Comparison of ENCODE assay signal across 8 mouse cellular contexts in the genomic region with DNA sequence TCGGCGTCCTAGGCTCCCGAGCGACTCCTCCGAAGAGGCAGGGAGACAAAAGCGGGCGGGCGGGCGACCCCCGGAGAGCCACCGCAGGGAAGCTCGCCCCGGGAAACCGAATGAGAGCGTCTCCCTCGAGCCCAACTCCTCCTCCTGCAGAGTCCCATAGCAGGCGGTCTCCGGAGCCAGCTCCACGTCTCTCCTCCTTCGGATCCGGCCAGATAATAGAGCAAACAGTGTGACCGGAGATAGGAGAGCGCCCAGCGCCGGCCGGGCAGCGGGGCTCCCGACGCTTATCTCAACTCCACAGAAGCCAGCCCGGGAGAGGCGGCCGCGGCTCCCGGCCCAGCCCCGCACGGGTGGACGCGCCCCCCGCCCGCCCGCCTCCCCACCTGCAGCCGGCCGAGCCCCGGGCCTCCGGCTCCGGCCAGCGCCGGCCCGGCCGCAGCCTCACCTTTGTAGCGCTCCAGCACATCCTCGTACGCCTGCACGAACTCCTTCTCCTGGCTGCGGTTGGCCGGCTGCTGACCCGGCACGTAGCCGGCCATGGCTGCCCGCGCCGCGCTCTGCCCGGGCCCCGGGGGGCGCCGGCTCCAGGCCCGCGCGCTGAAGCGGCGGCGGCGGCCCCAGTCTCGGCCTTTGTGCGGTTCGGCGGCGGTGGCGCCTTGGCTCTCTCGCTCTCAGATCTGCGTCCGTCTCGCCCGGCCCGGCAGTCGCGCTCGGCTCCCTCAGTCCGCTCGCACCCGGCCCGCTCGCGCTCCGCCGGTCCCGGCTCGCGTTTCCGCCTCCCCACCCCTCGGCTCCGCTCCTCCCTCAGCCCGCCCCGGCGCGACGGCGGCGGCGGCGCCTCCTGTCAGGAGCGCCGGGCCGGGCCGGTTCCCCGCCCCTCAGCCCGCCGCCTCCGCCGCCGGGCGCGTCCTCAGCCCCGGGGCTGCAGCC. TPM values are rescaled to one million over a fixed set of nuclear protein-coding genes. Genes with fewer than 3 reads are reported as not detected.
DNase-seq lines count a peak whose midpoint lies in the region; ATAC-seq and TF ChIP-seq lines count a peak whose summit lies in the region.

No protein-coding gene starts in this region.

- peak overlapping the region; percentile 90 for H3K4me2 ChIP-seq in heart, embryonic 13.5 days
- peak overlapping the region; percentile 68 for H3K4me2 ChIP-seq in kidney, embryonic 15.5 days
- peak overlapping the region; percentile 85 for H3K4me2 ChIP-seq in neural tube, embryonic 15.5 days

- peak overlapping the region; percentile 89 for H3K4me3 ChIP-seq in E14TG2a.4 (replicated peaks; ENCODE audit: low read length)
- H3K4me3 ChIP-seq in embryonic fibroblast, embryonic 13.5 days (ENCODE audit: insufficient read depth, low read length) = peak overlapping the region; percentile 75
- peak overlapping the region; percentile 98 for H3K4me3 ChIP-seq in heart, embryonic 13.5 days
- peak overlapping the region; percentile 97 for H3K4me3 ChIP-seq in kidney, embryonic 15.5 days (replicated peaks)
- peak overlapping the region; percentile 79 for H3K4me3 ChIP-seq in lung, adult 2 months (replicated peaks; ENCODE audit: extremely low read depth, low read depth, low read length)
- peak overlapping the region; percentile 75 for H3K4me3 ChIP-seq in neural tube, embryonic 15.5 days (replicated peaks)
- H3K4me3 ChIP-seq in thymus, adult 2 months (ENCODE audit: control insufficient read depth, insufficient read depth, low read length) = peak overlapping the region; percentile 48

- H3K4me1 ChIP-seq in E14TG2a.4 (replicated peaks; ENCODE audit: low read depth, low read length) = peaks cover 69% of the 10 kb centered on the region
- H3K4me1 ChIP-seq in embryonic fibroblast, embryonic 13.5 days (ENCODE audit: control insufficient read depth, insufficient read depth, low read length) = peaks cover 13% of the 10 kb centered on the region
- peaks cover 50% of the 10 kb centered on the region for H3K4me1 ChIP-seq in heart, embryonic 13.5 days
- peaks cover 46% of the 10 kb centered on the region for H3K4me1 ChIP-seq in kidney, embryonic 15.5 days
- H3K4me1 ChIP-seq in lung, adult 2 months (ENCODE audit: control insufficient read depth, insufficient read depth, low read length) = peaks cover 11% of the 10 kb centered on the region
- H3K4me1 ChIP-seq in neural tube, embryonic 15.5 days = peaks cover 61% of the 10 kb centered on the region
- peaks cover 21% of the 10 kb centered on the region for H3K4me1 ChIP-seq in thymus, adult 2 months (replicated peaks; ENCODE audit: control insufficient read depth, insufficient read depth, low read length)

- TF ChIP-seq POLR2A in embryonic fibroblast, embryonic 13.5 days (IDR thresholded peaks at IDR 0.05; ENCODE audit: low read depth, low read length) = peak; percentile 73
- peak; percentile 57; the same call in 1 of the 2 replicates for TF ChIP-seq POLR2A in lung, adult 2 months (IDR thresholded peaks at IDR 0.05; ENCODE audit: borderline replicate concordance, extremely low read depth, low read depth, low read length)
- TF ChIP-seq POLR2A in thymus, adult 2 months (IDR thresholded peaks at IDR 0.05; ENCODE audit: control insufficient read depth, extremely low read depth, insufficient read depth, low read length, poor library complexity) = no peak

- WGBS in heart, embryonic 13.5 days = under 1% methylated on average over 121 of the region's 125 CpGs
- WGBS in kidney, embryonic 15.5 days = under 1% methylated on average over 107 of the region's 125 CpGs
- 2% methylated on average over 110 of the region's 125 CpGs for WGBS in lung, adult 2 months
- under 1% methylated on average over 92 of the region's 125 CpGs for WGBS in neural tube, embryonic 15.5 days
- WGBS in thymus, adult 2 months = 1% methylated on average over 123 of the region's 125 CpGs

- no peak for TF ChIP-seq CTCF in E14TG2a.4 (conservative IDR thresholded peaks at IDR 0.05; ENCODE audit: low read length)
- no peak for TF ChIP-seq CTCF in embryonic fibroblast, embryonic 13.5 days (IDR thresholded peaks at IDR 0.05; ENCODE audit: borderline replicate concordance, insufficient read depth, low read length)
- no peak for TF ChIP-seq CTCF in lung, adult 2 months (IDR thresholded peaks at IDR 0.05; ENCODE audit: insufficient read depth, low read length)
- 0 out of 2 replicates have a peak, but pooled peaks have one; percentile 20 for TF ChIP-seq CTCF in thymus, adult 2 months (IDR thresholded peaks at IDR 0.05; ENCODE audit: borderline replicate concordance, control insufficient read depth, extremely low read depth, insufficient read depth, low read length, poor library complexity)

- H3K9ac ChIP-seq in heart, embryonic 13.5 days = peak overlapping the region; percentile 99
- peak overlapping the region; percentile 97 for H3K9ac ChIP-seq in kidney, embryonic 15.5 days
- H3K9ac ChIP-seq in neural tube, embryonic 15.5 days (replicated peaks) = peak overlapping the region; percentile 83

- peaks cover 31% of the 10 kb centered on the region for H3K36me3 ChIP-seq in E14TG2a.4 (ENCODE audit: insufficient read depth, low read length)
- no peaks in the 10 kb centered on the region for H3K36me3 ChIP-seq in heart, embryonic 13.5 days
- no peaks in the 10 kb centered on the region for H3K36me3 ChIP-seq in kidney, embryonic 15.5 days
- no peaks in the 10 kb centered on the region for H3K36me3 ChIP-seq in neural tube, embryonic 15.5 days
- H3K36me3 ChIP-seq in thymus, adult 2 months (ENCODE audit: control insufficient read depth, insufficient read depth, low read length) = no peaks in the 10 kb centered on the region

- peak; percentile 66 for ATAC-seq in heart, embryonic 13.5 days (ENCODE audit: extremely low read depth, insufficient number of reproducible peaks, low FRiP score, low TSS enrichment)
- ATAC-seq in kidney, embryonic 15.5 days (replicated peaks; ENCODE audit: low FRiP score) = peak; percentile 86
- peak; percentile 71 for ATAC-seq in neural tube, embryonic 15.5 days (ENCODE audit: low FRiP score)

- no peaks in the 10 kb centered on the region for H3K27me3 ChIP-seq in E14TG2a.4 (ENCODE audit: insufficient read depth, low read length)
- H3K27me3 ChIP-seq in heart, embryonic 13.5 days (replicated peaks) = no peaks in the 10 kb centered on the region
- H3K27me3 ChIP-seq in kidney, embryonic 15.5 days = no peaks in the 10 kb centered on the region
- no peaks in the 10 kb centered on the region for H3K27me3 ChIP-seq in neural tube, embryonic 15.5 days (replicated peaks)
- peaks cover 33% of the 10 kb centered on the region for H3K27me3 ChIP-seq in thymus, adult 2 months (ENCODE audit: control insufficient read depth, insufficient read depth, low read length)

- peak; percentile 49 to 54 for DNase-seq in adrenal gland, postnatal 4 days (ENCODE audit: low spot score in 2 of 2)
- peak; percentile 79 for DNase-seq in lung, adult 2 months
- DNase-seq in thymus, adult 2 months = peak; percentile 63

- no peaks in the 10 kb centered on the region for H3K9me3 ChIP-seq in E14TG2a.4 (ENCODE audit: low read length)
- no peaks in the 10 kb centered on the region for H3K9me3 ChIP-seq in heart, embryonic 13.5 days
- H3K9me3 ChIP-seq in kidney, embryonic 15.5 days (replicated peaks) = no peaks in the 10 kb centered on the region
- H3K9me3 ChIP-seq in neural tube, embryonic 15.5 days (replicated peaks) = no peaks in the 10 kb centered on the region

- peak overlapping the region; percentile 84 for H3K27ac ChIP-seq in embryonic fibroblast, embryonic 13.5 days (ENCODE audit: insufficient read depth, low read length)
- H3K27ac ChIP-seq in heart, embryonic 13.5 days (replicated peaks) = peak overlapping the region; percentile 99
- H3K27ac ChIP-seq in kidney, embryonic 15.5 days = peak overlapping the region; percentile 100
- H3K27ac ChIP-seq in neural tube, embryonic 15.5 days (replicated peaks) = peak overlapping the region; percentile 95
- H3K27ac ChIP-seq in thymus, adult 2 months (ENCODE audit: control insufficient read depth, insufficient read depth, low read length) = no peak overlapping the region

RNA-seq across cellular contexts. Expression of gene Macf1, which starts 19.9 kb away (rescaled TPM):
- 100 to 1,000 TPM; 176 to 202 TPM for total RNA-seq in adrenal gland, postnatal 4 days (2021)
- 250 and 271 TPM in 2 replicates for polyA plus RNA-seq in embryonic fibroblast, embryonic 13.5 days (2011; ENCODE audit: insufficient read length, low read depth, missing spikeins)
- polyA plus RNA-seq in heart, embryonic 13.5 days (2015; fragmentation: Nextera tagmentation; extraction: Ambion mirVana) = 43.7 and 44.6 TPM in 2 replicates
- polyA plus RNA-seq in kidney, embryonic 15.5 days (2015; fragmentation: Nextera tagmentation; extraction: Ambion mirVana) = 38.1 and 41.2 TPM in 2 replicates
- polyA plus RNA-seq in lung, adult 2 months (2012; rRNA removed) = 216 and 249 TPM in 2 replicates
- 57.6 and 62.6 TPM in 2 replicates for polyA plus RNA-seq in neural tube, embryonic 15.5 days (2015; fragmentation: Nextera tagmentation; extraction: Ambion mirVana)
- 104 and 121 TPM in 2 replicates for polyA plus RNA-seq in thymus, adult 2 months (2012; rRNA removed)

RNA-seq across cellular contexts. Expression of gene Ndufs5, which starts 53.7 kb away (rescaled TPM):
- 100 to 1,000 TPM; 170 to 195 TPM for total RNA-seq in adrenal gland, postnatal 4 days (2021)
- polyA plus RNA-seq in embryonic fibroblast, embryonic 13.5 days (2011; ENCODE audit: insufficient read length, low read depth, missing spikeins) = 124 and 148 TPM in 2 replicates
- polyA plus RNA-seq in heart, embryonic 13.5 days (2015; fragmentation: Nextera tagmentation; extraction: Ambion mirVana) = 423 and 513 TPM in 2 replicates
- polyA plus RNA-seq in kidney, embryonic 15.5 days (2015; fragmentation: Nextera tagmentation; extraction: Ambion mirVana) = 314 and 337 TPM in 2 replicates
- polyA plus RNA-seq in lung, adult 2 months (2012; rRNA removed) = 24.3 and 54.2 TPM in 2 replicates
- polyA plus RNA-seq in neural tube, embryonic 15.5 days (2015; fragmentation: Nextera tagmentation; extraction: Ambion mirVana) = 474 and 561 TPM in 2 replicates
- polyA plus RNA-seq in thymus, adult 2 months (2012; rRNA removed) = 41.9 and 44.2 TPM in 2 replicates

Comparison
In these comparisons a context has a peak if more than half of its experiments do, and no peak if none do; other contexts are left out.
1. H3K4me3 ChIP-seq: peak in every context shown above with its lines; median percentile 98 in heart, embryonic 13.5 days; 97 in kidney, embryonic 15.5 days; 89 in E14TG2a.4; 79 in lung, adult 2 months; 75 in embryonic fibroblast, embryonic 13.5 days; 75 in neural tube, embryonic 15.5 days; 48 in thymus, adult 2 months.